Mouse (Mus musculus) bone marrow, adult 2 months (tissue): Measurements from ENCODE around the gene Gins1. TPM values are rescaled to one million over a fixed set of nuclear protein-coding genes. Genes with fewer than 3 reads are reported as not detected.

Source experiments
- H3K27ac ChIP-seq: fragments of 200-500 bp; 2 replicates; pipeline ENCODE4 v1.5.1; 2012; ENCODE audit warnings: low read depth, mild to moderate bottlenecking, control low read depth, inconsistent platforms, low read length; ENCODE audit not compliant: control insufficient read depth, poor library complexity, insufficient read depth
- H3K4me1 ChIP-seq: fragments of 200-500 bp; 2 replicates; pipeline ENCODE4 v1.6.1; 2011; ENCODE audit warnings: low read length; ENCODE audit not compliant: control insufficient read depth, insufficient read depth
- H3K4me3 ChIP-seq: fragments of 200-500 bp; replicated peaks from 2 replicates; pipeline ENCODE3; 2011; ENCODE audit warnings: mild to moderate bottlenecking, low read depth, low read length, control low read depth; ENCODE audit not compliant: control insufficient read depth
- CTCF ChIP-seq: fragments of 200-500 bp; IDR thresholded peaks from 2 replicates; pipeline ENCODE4 v1.5.1; 2011; ENCODE audit warnings: low read length, control low read depth; ENCODE audit not compliant: control insufficient read depth, insufficient read depth
- POLR2A ChIP-seq: fragments of 200-500 bp; IDR thresholded peaks from 2 replicates; pipeline ENCODE4 v1.6.1; 2011; ENCODE audit warnings: low read depth, mild to moderate bottlenecking, control low read depth, low read length, borderline replicate concordance; ENCODE audit not compliant: control insufficient read depth
- WGBS: fragments of 180-500 bp; shearing (Covaris S2); methylation state at CpG from one replicate; pipeline ENCODE4 v1.1.7; 2018; 5-methylcytosine and 5-hydroxymethylcytosine counted together
- polyA plus RNA-seq: library from polyadenylated mRNA; stranded (reverse); fragments of >200 nt; gene quantifications from 2 replicates; pipeline ENCODE4 v1.2.4, GENCODE M21; 2011; ENCODE audit warnings: low replicate concordance; ENCODE audit not compliant: missing spikeins, insufficient read depth, insufficient read length

Gins1 gene
- polyA plus RNA-seq, 1 experiment: 37.4 TPM

- 87% methylated on average over 3 of the region's 3 CpGs for WGBS
- Histone ChIP-seq H3K27ac (no peak overlapping the region), H3K4me1 (no peaks in the 10 kb centered on the region), H3K4me3 (no peak overlapping the region)
- TF ChIP-seq POLR2A: no peak
- TF ChIP-seq CTCF: no peak
Measured at GRCm38 (mm10) chr2:150918720-150919119, 13.5 kb downstream of the Gins1 start.

GRCm38 (mm10) chr2:150920543-150920942 lies 15.3 kb downstream of the Gins1 start:
- Histone ChIP-seq H3K4me1 (no peaks in the 10 kb centered on the region), H3K4me3 (no peak overlapping the region), H3K27ac (no peak overlapping the region)
- TF ChIP-seq POLR2A (no peak), CTCF (no peak)
- WGBS: 72% methylated on average over 3 of the region's 3 CpGs

GRCm38 (mm10) chr2:150921697-150922096 lies 16.5 kb downstream of the Gins1 start:
- Histone ChIP-seq H3K27ac (no peak overlapping the region), H3K4me3 (no peak overlapping the region), H3K4me1 (no peaks in the 10 kb centered on the region)
- WGBS: 58% methylated on average over 6 of the region's 6 CpGs
- TF ChIP-seq POLR2A (no peak), CTCF (no peak)

DNA sequence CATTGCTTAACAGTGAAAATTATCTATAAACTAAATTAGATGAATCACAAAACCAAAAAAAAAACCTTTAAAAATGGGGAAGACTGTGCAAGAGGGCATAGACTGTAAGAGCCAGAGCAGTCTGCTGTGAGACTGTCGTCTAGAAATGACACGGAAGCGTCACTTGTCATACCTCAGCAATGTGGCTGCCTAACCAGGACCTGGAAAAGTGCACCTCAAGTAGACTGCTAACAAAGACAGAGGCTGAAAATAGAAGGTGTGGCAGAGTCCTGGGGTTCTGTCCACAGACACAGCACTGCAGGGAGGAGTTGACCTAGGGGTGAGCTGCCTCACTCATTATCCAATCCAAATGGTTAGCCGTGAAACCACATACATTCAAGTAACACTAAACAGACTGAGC lies 17.0 kb downstream of the Gins1 start:
- no peak overlapping the region for H3K27ac ChIP-seq
- no peaks in the 10 kb centered on the region for H3K4me1 ChIP-seq
- WGBS: 93% methylated on average over 4 of the region's 4 CpGs
- H3K4me3 ChIP-seq: no peak overlapping the region
- TF ChIP-seq POLR2A (no peak), CTCF (no peak)

DNA sequence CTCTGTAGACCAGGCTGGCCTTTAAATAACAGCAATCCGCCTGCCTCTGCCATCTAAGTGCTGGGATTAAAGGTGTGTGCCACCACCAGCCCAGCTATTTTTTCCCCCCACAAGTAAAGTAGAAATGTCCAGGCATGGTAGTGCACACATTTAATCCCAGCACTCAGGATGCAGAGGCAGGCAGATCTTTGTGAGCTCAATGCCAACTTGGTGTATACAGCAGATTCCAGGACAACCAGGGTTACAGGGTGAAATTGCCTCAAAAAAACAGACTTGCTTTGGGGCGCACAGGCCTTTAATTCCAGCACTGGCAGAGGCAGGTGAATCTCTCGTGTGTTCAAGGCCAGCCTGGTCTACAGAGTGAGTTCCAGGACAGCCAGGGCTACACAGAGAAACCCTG lies 17.8 kb downstream of the Gins1 start:
- 81% methylated on average over 3 of the region's 3 CpGs for WGBS
- TF ChIP-seq POLR2A (no peak), CTCF (no peak)
- Histone ChIP-seq H3K27ac (no peak overlapping the region), H3K4me1 (no peaks in the 10 kb centered on the region), H3K4me3 (no peak overlapping the region)

GRCm38 (mm10) chr2:150923505-150923904 lies 18.3 kb downstream of the Gins1 start:
- 74% methylated on average over 7 of the region's 7 CpGs for WGBS
- no peak for TF ChIP-seq CTCF
- TF ChIP-seq POLR2A: no peak
- no peaks in the 10 kb centered on the region for H3K4me1 ChIP-seq

GRCm38 (mm10) chr2:150927038-150927720 lies 22.0 kb downstream of the Gins1 start:
- H3K27ac ChIP-seq: no peak overlapping the region
- H3K4me3 ChIP-seq: no peak overlapping the region
- 86% methylated on average over 11 of the region's 11 CpGs for WGBS
- no peak for TF ChIP-seq CTCF
- no peak for TF ChIP-seq POLR2A
- H3K4me1 ChIP-seq: no peaks in the 10 kb centered on the region

More at GRCm38 (mm10) chr2:150923505-150923904, 18.3 kb downstream of the Gins1 start:
- Histone ChIP-seq H3K27ac (no peak overlapping the region), H3K4me3 (no peak overlapping the region)

DNA sequence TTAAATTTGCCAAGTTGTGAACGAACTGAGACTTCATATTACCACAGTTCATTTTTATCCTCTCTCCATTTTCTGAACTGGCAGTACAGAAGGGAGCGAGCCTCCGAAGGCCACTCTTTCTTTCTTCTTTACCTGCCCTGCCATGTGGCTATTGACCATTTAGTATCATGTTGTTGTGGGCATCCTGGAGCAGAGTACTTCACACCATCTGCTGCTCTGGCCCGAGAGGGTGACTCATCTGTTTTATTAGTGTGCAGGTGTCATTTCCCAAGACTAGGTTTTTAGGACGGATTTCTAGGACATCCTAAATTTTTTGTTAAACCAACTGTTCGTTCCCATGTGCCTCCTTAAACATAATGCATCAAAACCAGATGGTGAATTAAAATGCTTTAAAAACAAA lies 24.0 kb downstream of the Gins1 start:
- Histone ChIP-seq H3K4me1 (no peaks in the 10 kb centered on the region), H3K27ac (no peak overlapping the region), H3K4me3 (no peak overlapping the region)
- WGBS: 83% methylated on average over 6 of the region's 6 CpGs
- no peak for TF ChIP-seq CTCF
- TF ChIP-seq POLR2A: no peak

DNA sequence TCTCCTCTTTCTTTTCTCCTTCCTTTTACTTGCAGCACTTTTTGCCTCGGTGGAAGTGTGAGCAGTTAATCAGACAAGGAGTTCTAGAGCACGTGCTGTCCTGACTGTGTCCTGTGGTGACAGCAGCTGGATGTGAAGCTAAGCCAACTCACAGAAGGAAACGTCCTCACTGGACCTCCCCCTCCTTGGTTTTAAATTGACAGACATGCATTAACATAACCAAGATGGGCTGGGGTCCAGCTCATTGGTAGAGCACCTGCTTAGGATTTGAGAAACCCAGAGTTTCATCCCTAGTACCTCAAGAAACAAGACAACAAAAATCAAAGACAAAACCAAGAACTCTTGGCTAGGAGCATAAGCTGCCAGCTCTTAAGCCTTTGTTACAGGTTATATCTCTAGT lies 25.6 kb downstream of the Gins1 start:
- Histone ChIP-seq H3K4me3 (no peak overlapping the region), H3K4me1 (no peaks in the 10 kb centered on the region), H3K27ac (no peak overlapping the region)
- 79% methylated on average over 3 of the region's 3 CpGs for WGBS
- TF ChIP-seq POLR2A: no peak
- TF ChIP-seq CTCF: no peak
